Mouse (Mus musculus): ENCODE measurements around the gene Prrc2b.

Prrc2b gene

DNA sequence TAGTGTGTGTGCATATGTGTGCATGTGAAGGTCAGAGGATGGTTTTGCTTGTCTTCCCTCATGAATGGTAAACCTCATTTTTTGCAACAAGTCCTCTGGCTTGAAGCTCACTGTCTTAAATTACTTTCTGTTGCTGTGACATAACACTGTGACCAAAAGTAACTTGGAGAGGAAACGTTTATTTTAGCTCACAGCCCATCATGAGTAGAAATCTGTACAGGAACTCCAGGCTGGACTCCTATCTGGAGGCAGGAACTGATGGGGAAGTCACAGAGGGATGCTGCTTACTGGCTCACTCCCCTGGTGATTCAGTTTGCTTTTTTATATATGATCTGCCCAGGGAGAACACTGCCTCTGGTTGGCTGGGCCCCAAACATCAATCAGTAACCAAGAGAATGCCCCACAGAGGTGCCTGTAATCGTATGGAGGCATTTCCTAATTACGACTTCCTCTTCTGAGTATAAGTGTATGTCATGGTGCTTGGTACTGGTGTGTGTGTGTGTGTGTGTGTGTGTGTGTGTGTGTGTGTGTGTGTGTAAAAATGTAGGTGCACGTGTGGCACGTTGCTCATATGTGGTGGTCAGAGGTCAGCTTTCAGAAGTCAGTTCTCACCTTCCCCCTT lies 38.3 kb downstream of the Prrc2b start:
- DNase-seq: no peak

DNA sequence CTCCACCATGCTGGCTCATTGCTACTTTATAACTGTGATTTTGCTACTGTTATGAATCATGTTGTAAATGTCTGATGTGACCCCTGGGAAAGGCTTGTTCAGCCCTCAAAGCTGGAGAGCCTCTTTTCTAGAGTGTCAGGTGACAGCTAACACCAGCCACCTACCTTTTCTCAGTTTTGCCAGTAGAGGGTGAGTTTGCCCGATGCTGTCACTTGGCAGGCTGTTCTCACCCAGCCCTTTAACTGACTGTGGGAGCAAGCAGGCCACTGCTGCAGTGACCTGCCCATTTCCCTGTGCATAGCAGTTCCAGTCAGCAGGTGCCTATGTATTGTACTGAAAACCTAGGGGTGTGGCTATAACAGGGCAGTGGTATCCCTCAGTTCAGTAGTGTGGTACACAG lies 39.7 kb downstream of the Prrc2b start:
- no peak for DNase-seq

DNA sequence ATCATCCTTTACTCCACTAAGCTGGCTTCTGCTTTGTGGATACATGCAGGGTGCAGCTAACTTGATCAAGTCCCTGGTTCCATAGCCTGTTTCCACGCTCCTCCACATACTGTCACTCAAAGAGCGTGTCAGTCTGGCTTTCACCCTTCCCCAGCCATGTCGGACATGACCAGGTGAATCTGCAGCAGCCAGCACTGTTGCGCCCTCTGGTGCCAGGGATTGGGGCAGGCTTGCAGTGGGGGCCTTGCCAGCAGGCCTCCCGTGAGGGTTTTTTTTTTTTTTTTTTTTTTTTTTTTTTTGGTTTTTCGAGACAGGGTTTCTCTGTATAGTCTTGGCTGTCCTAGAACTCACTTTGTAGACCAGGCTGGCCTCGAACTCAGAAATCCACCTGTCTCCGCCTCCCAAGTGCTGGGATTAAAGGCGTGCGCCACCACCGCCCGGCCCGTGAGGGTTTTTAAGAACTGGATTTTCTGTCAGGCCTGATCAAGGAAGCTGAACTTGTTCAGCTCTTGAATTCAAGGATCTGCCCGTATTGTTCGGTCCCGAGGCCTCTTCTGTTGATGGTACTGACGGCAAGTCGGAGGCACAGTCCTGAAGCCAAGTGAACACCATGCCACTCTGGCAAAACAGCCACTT lies 41.1 kb downstream of the Prrc2b start:
- DNase-seq: peak; percentile 71

DNA sequence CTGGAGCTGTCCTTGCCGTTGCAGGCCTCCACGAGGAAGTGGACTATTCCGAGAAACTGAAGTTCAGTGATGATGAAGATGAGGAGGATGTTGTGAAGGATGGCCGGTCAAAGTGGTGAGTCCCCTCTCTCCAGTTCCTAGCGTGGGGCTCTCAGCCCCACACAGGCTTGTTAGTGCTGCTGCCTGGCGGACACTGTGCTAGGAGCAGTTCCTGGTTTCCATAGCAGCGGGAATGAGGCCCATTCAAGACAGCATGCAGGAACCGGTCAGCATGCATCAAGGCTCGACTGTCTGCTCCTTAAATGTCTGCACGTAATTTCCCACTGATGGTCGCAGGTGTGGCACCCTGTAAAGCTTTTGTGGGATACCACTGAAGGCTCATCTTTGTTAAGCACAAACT lies 48.1 kb downstream of the Prrc2b start:
- no peak for DNase-seq

DNA sequence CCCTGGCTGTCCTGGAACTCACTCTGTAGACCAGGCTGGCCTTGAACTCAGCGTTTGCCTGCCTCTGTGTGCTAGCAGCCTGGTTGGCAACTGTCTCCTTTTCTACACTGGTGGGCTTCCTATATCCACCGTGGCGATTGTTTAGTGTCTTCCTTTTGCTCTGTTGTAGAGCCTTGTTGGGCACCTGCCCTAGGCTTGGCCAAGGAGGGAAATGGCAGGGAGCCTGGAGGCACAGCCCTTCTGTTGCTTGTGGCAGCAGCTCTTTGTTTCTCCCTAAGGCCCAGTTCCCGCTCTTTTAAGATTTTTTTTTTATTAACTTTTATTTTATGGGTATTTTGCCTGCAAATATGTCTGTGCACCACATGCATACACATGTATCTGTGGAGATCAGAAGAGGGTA lies 49.2 kb downstream of the Prrc2b start:
- DNase-seq: no peak

DNA sequence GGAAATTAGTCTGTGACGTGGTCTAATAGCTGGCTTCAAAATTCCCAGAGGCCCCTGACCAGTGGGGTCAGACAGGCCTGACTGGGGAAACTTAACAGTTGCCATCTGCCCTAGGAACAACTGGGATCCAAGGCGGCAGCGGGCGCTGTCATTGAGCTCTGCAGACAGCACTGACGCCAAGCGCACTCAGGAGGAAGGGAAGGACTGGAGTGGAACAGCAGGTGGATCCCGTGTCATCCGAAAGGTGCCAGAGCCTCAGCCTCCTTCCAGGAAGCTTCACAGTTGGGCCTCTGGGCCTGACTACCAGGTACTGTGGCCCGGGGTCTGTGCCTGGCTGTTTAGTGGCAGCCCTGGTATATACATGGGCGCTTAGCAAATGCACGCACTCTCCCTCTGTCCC lies 49.8 kb downstream of the Prrc2b start:
- DNase-seq: no peak

DNA sequence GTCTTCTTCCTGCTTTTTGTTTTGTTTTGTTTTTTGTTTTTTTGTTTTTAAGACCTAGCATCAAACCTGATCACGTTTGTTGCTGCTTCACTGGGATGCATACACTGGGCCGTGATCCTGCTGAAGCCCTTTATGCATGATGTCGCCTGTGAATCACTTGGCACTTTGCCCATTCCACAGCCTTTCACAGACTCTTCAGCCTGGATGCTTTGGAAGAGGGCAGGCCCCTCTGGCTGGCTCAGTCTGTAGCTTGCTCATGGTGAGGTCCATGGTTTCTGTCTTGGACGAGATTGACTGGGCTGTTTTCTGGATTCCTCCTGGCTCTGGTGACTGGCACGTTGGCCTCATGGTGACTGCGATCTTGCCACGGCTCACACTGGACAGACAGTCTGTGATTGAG lies 50.6 kb downstream of the Prrc2b start:
- DNase-seq: no peak

DNA sequence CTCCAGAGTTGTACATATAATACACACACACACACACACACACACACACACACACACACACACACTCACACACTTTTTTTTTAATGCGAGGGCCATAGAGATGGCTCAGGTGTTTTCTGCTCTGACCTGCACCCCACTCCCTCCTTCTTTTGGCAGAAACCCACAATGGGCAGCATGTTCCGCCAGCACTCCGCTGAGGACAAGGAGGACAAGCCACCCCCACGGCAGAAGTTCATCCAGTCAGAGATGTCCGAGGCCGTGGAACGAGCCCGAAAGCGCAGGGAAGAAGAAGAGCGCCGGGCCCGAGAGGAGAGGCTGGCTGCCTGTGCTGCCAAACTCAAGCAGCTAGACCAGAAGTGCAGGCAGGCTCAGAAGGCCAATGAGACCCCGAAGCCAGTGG lies 53.0 kb downstream of the Prrc2b start:
- DNase-seq: no peak

DNA sequence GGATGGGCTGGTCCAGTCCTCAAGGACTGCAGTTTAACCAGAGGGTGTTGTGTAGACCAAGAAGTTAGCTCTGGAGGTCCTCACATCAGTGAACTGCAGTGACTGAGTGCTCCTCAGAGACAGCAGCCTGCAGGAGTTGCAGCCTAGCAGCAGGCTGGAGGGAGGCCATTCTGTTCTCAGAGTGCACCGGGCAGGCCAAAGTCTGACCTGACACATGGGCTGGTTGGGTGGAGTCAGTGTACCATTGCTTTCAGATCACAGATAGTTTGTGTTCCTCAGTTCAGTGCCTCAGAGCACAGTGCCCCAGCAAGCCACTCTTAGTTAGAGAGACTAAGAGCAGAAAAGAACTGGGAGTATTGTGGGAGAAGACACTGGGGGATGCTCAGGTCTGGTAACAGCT lies 56.8 kb downstream of the Prrc2b start:
- peak; percentile 80 for DNase-seq

DNA sequence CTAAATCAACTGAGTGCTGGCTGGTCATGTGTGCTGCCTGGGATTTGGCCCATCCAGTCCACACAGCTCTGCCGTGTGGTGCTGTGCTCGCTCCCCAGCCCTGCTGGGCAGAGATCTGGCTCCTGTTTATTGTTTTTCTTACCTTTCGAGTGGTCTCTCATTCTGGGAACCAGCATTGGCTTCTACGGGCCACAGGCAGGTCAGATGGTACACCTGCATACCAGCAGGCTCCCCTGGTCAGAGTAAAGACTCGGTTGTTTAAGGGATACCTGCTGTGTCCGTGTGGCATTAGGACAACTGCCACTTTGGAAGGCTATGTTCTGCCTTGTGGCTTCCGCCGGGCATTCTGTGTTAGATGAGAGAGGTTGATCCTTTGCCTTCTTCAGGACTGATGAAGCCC lies 60.8 kb downstream of the Prrc2b start:
- no peak for DNase-seq

DNA sequence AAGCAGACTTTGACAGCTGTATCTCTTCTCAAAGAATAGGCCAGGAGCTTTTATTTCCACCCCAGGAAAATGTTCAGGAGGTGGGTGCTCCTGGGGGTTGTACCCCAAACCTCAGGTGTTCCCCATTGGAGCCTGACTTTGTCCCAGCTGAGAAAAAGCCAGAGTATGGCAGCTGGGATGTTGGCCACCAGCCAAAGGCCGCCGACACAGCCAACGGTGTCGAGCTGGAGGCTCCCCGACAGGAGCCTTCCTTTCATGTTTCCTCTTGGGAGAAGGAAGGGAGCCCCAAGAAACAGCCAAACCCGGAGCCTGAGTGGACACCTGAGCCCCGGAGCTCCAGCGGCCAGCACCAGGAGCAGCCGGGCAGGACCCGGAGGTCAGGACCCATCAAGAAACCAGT lies 62.1 kb downstream of the Prrc2b start:
- no peak for DNase-seq

DNA sequence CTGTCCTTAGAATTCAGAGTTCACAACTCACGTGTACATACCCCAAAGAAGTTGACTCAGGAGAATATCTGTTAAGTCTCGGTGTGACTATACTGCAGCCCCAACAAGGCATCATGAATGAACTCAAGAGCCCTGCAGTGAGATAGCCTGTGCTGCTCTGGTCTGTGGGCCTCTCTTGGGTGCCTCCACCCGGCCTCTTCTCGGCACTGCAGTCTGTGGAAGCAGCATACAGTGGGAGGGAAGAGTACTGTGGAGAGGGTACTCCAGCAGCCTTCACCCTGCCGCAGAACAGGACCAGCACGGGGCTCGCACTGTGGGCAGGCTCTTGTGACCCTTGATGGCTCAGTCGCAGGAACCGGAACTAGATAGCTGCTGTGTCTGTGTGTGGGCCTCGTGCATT lies 64.7 kb downstream of the Prrc2b start:
- DNase-seq: no peak

DNA sequence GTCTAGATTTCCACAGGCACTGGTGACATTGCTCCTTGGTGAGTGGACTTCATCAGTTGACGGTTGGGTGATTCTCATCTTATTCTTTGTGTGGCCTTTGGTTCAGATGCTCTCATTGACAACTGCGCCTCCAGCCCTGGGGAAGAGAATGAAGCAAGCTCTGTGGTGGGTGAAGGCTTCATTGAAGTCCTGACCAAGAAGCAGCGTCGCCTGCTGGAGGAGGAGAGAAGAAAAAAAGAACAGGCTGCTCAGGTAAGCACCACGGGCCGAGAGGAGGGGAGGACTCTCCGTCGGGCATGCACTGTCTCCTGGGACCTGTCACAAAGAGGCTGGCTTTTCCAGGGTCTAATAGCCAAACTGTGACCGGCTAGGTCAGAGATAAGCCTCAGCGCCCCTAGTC lies 65.6 kb downstream of the Prrc2b start:
- no peak for DNase-seq

DNA sequence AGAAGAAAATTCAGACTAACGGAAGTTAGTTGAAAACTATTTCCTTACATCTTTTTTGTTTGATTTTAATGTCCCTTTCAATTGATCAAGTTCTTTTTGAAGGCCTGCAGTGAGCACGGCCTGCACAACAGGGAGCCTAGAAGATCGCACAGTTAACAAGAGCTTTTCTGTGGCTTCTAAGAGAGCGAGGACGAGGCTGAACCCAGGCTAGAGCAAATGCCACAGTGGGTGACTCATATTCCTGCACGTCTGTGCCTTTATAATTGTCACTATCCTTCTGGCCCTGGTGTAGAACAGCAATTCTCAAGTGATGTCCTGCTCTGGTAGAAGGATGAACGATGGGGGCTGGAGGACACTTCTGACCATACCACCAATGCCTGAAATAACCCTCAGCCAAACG lies 66.8 kb downstream of the Prrc2b start:
- no peak for DNase-seq

DNA sequence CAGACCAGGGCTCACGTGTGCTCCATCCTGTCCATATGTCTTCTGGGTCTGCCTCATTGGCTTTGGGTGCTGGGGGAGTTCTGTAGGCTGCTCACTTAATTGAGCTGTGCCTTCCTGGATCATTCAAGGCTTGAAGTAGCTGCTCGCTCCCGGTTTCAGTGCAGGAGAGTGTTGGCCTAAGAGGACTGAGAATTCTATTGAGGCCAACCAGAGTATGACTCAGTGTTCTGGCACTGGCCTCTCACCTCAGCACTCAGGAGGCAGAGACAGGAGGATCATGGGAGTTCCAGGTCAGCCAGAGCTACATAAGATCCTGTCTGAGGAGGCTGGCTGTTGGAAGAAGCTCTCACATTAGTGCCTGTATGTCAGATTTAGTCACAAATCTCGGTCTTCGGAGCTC lies 67.2 kb downstream of the Prrc2b start:
- no peak for DNase-seq

DNA sequence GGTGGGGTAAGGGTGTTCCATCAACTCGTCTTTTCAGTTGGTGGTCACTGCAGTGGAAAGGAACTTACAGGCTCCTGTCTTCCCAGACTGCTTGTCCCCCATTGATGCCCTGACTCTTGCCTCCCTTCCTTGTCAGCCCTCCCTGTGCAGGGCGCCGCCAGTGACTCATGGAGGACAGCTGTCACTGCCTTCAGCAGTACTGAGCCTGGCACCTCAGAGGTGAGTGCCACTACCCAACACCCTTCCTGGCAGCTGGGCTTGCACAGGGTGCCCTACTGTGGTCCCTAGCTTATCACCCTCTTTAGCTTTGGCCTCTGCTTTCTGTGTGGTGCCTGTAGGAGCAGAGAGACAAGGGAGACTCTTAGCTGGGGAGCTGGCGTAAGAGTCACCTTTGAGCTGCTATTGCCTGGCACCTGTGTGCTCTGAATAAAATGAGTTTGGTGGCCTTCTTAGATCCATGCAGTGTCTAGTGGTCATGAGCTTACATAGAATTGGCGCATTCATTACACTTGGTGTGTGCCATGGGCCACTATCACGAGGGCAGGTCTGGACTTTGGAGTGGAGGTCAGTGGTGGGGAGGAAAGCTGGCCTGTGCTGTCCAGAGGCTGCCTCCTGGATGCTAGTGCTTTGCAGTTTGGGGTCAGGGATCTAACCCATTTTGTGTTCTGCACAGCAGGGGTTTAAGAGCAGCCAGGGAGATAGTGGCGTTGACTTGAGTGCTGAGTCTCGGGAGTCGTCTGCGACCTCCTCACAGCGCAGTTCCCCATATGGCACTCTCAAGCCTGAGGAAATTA lies 67.9 kb downstream of the Prrc2b start:
- DNase-seq: peak; percentile 88

DNA sequence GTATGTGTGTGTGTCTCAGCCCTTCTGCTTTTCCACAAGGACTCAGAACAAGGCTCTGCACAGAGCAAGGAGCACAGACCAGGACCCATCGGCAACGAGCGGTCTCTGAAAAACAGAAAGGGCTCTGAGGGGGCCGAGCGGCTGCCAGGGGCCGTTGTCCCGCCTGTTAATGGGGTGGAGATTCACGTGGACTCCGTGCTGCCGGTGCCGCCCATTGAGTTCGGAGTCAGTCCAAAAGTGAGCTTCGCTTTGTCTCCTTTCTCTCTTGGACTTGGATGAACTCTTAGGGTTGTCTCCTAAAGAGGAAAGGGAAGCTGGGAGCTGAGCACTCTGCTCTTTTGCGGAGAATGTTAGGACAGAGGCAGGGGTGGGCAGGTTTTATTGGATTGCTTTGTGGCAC lies 68.6 kb downstream of the Prrc2b start:
- DNase-seq: peak; percentile 73

DNA sequence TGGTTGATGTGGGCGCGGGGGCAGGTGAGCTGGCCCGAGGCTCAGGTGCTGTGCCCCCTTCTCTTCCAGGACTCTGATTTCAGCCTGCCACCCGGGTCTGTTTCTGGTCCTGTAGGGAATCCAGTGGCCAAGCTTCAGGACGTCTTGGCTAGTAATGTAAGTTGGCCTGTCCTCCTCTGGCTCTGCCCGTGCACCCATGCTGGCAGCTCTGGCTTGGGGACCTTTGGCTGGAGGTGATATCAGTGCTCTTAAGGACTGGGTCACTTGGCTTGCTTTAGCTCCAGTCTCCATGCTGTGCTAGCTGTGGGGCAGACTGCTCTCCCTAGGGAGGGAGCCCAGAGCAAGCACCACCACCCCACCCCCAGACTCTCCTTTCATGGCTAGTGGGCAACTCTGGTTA lies 69.1 kb downstream of the Prrc2b start:
- DNase-seq: peak; percentile 34

DNA sequence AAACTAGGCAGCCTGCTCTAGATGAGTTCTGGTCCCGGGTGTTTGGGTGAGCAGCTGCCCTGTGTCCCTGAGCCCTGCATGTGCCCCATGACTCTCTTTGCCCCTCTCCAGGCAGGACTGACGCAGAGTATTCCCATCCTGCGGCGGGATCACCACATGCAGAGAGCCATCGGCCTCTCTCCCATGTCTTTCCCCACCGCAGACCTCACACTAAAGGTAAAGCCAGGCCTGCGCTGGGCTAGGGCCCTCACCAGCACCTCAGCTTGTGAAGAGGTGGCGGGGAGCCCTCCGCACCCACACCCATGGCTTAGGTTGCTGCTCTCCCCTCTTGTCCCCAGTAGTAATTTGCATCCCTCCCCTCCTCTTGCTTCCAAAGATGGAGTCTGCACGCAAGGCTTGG lies 70.1 kb downstream of the Prrc2b start:
- DNase-seq: no peak

DNA sequence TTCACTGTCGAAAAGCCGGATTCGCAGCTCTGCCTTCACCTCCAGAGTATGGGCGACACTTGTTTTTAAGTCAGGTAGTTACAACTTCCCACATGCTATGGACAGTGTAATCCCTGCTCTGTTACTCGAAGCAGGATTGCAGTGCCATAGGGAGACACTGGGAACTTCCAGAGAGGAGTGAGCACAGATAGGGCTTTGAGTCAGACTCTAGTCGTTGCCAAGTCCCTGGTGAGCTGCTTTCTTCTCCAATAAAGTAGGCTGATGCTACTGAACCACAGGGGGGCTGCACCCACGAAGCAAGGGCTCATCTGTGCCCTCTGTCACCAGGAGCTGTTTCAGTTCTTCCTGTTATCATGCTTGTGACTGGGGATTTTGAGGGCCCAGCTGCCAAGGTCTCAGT lies 70.7 kb downstream of the Prrc2b start:
- no peak for DNase-seq

DNA sequence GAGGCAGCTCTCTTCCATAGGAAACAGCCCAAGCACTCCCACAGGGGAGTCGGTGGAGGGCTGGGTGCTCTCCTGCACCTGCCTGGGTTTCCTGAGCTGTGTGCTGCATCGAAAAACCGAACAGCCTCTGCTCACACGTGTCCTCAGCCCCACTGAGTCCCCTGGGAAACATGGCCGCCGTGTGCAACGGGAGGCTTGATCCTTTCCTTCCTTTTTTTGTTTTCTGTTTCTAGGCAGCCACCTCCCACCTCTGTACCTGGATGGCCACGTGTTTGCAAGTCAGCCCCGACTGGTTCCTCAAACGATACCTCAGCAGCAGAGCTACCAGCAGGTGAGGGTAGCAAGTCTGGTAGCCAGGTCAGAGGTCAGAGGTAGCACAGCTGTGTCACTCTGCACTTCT lies 71.2 kb downstream of the Prrc2b start:
- DNase-seq: no peak

DNA sequence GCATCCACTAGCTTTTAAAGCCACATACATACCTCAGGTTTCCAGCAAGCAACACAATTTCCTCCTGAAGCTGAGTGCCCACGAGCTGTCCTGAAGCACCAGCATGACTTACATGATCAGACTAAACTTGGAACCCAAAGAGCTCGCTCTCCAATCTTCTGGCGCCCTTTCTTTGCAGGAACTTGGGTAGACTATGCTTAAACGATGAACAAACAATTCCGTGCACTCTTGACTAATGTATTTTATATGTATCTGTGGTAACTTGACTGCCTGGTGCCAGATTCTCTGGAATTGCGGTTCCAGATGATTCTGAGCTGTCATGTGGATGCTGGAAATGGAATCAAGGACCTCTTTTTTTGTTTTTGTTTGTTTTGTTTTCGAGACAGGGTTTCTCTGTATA lies 84.6 kb downstream of the Prrc2b start:
- DNase-seq: no peak

DNA sequence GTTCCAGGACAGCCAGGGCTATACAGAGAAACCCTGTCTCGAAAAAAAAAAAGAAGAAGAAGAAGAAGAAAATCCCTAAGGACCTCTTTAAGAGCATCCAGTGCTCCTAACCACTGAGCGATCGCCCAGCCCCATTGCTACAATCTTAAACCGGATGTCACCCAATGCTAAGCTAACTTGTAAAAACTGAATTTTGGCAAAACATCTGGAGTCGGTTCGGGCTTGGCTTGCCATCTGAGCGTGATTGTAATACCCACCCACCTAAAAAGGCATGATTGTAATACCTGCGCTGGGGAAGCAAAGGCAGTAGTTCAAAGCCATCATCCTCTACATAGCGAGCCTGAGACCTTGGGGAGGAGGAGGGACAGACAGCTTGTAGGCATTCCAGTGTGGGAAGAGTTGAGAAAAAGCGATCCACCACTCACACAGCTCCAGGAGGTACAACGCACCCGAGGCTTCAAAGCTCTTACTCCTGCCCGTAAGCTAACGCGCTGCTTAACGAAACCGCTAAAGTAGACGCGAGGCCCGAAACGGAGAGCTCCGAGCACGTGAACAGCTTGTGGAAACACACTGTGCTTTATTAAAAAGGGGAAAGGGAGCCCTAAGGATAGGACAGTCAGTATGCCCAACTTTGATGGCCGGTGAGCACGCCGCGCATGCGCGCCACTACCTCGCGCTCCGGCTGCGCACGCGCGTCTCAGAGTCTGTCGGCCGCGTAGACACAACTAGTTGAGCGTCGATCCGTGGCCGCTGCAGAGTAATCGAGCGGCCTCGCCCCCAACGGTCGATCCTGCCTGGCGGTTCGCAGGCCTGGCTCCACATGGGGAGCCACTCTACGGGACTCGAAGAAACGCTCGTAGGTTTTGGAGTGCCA lies 85.2 kb downstream of the Prrc2b start, which contains the start of gene Pomt1:
Gene Pomt1 (plus strand): TSS at position 705 of the 874 bp plus-strand sequence.
- DNase-seq: peak; percentile 93
